Mouse (Mus musculus): ENCODE results near the gene Ybx1.

The Ybx1 gene

GRCm38 (mm10) chr4:119234348-119234747, 60.1 kb downstream of the Ybx1 start:
- no peak for DNase-seq (ENCODE audit: low read depth, low spot score)

- no peak for DNase-seq (ENCODE audit: low read depth, low spot score)
Observed at GRCm38 (mm10) chr4:119233256-119233901, 61.0 kb downstream of the Ybx1 start.

- peak; percentile 99 for DNase-seq (ENCODE audit: low read depth, low spot score)
Observed at GRCm38 (mm10) chr4:119232410-119233255, 61.8 kb downstream of the Ybx1 start, which contains the start of the genes AU022252 and P3h1. Gene AU022252 (minus strand): TSS chr4:119232712. Gene P3h1 (plus strand): TSS chr4:119232915.

Measured in CD4-positive, CD25-positive, alpha-beta regulatory T cell, adult 2 months (primary cell).